Mouse (Mus musculus) thymus, postnatal 4 days (tissue): Measurements from ENCODE around the gene Slc12a8.
"Not testable (repeated sequence)": the region's sequence is repeated elsewhere in the genome, so short reads cannot be mapped to it uniquely, and the experiment has no call there.

Experiments used
- DNase-seq: peaks from one replicate; pipeline ENCODE4 v3.0.0; 2021

Gene Slc12a8

GRCm38 (mm10) chr16:33516807-33517565, at the start of gene Slc12a8:
TSS of gene Slc12a8 (plus strand) at chr16:33517328.
- peak; percentile 26 for DNase-seq

- DNase-seq: no peak
Observed at GRCm38 (mm10) chr16:33467451-33467850, 49.7 kb upstream of the Slc12a8 start.

GRCm38 (mm10) chr16:33469973-33470372, 47.2 kb upstream of the Slc12a8 start:
- no peak for DNase-seq

DNA sequence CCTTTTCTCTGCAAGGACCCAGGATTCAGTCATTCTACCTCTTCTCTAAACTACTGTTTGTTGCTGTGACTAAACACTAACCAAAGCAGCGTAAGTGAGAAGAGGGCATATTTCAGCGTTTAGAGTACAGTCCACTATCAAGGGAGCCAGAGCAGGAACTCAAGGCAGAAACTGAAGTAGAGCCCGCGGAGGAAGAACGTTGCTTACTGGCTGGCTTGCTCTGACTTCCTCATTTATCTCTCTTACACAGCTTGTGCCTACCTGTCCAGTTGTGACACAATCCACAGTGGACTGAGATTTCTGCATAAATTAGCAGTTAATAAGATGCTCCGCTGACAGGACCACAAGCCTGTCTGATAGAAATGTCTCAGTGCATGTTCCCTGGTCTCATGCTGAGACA, 42.7 kb upstream of the Slc12a8 start:
- DNase-seq: no peak

DNA sequence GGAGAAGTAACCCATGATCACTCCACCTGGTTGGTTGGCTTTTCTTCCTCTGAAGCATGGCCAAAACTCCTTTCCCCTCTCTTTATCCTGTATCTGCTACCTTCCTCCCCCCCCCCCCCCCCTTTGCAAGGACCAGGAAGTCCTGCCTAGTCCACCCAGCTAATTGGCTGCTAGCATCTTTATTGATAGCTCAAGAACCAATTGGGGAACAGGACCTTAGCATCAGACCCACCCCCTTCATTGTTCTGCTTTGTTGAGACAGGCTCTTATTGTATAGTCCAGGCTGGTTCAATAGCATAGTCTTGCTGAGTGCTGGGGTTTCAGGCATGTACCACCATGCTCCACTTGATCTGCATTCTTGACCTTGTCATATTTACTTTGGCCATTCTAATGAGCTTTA, 37.2 kb upstream of the Slc12a8 start:
- no peak for DNase-seq

GRCm38 (mm10) chr16:33481148-33481547, 36.0 kb upstream of the Slc12a8 start:
- DNase-seq: peak; percentile 47

GRCm38 (mm10) chr16:33482309-33482708, 34.8 kb upstream of the Slc12a8 start:
- DNase-seq: no peak

- no peak for DNase-seq
Observed at GRCm38 (mm10) chr16:33487709-33488108, 29.4 kb upstream of the Slc12a8 start.

GRCm38 (mm10) chr16:33494374-33494773, 22.8 kb upstream of the Slc12a8 start:
- DNase-seq: no peak

DNA sequence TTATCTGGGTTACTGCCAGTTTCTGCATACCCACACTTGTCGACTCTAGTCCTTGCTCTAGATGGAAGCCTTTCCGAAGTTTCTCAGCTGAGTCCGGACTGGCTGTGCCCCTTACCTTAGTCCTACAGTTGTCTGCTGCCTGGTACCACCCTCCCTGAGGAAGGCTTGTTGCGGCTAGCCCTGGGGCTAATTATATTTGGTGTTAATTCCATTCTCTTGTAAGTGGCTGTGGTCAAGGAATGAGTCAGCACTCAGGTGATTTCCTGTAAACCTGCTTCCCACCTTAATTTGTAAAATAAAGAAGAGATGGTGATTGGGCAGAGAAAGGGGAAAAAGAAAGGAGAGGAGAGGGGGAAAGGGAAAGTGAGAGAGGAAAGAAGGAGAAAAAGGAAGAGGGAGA, 9.0 kb upstream of the Slc12a8 start:
- no peak for DNase-seq

GRCm38 (mm10) chr16:33509231-33509630, 7.9 kb upstream of the Slc12a8 start:
- not testable (repeated sequence) for DNase-seq

DNA sequence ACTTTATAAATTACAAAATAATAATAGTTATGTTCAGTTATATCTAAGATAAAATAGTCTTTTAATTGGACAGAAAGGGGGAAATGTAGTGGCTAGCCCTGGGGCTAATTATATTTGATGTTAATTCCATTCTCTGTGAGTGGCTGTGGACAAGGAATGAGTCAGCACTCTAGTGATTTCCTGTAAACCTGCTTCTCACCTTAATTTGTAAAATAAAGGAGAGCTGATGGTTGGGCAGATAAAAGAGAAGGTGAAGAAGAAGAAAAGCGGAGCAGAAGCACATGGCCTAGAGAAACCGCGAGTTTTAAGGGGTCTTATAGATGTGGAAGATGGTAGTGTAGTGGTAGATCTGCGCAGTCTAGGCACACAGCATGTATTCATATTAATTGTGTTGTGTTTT, 6.3 kb upstream of the Slc12a8 start:
- DNase-seq: not testable (repeated sequence)

DNA sequence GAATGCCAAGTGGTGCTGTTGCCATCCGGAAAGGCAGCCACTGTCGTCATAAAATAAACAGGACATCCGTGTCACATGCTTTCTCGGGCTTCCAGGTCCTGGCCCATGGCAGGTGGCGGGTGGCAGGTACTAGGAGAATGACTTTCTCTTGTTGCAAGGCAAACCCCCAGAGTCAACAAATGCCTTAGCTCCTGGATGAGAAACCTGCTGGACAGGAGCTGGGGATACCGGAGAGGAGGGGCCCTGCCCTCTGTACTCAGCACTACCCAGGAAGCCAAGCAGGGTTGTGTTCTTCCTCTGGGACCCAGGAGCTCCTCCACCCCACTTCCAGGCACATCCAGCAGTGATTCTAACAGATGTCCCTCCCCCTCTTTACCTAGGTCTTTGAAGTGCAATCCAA, 4.6 kb upstream of the Slc12a8 start:
- no peak for DNase-seq

- no peak for DNase-seq
Observed at GRCm38 (mm10) chr16:33517627-33518026, 499 bp downstream of the Slc12a8 start.

- no peak for DNase-seq
Observed at GRCm38 (mm10) chr16:33518236-33518635, 1.1 kb downstream of the Slc12a8 start.

- no peak for DNase-seq
Observed at GRCm38 (mm10) chr16:33519916-33520568, 2.9 kb downstream of the Slc12a8 start.

GRCm38 (mm10) chr16:33522516-33522915, 5.4 kb downstream of the Slc12a8 start:
- no peak for DNase-seq

- no peak for DNase-seq
Observed at GRCm38 (mm10) chr16:33523571-33523970, 6.4 kb downstream of the Slc12a8 start.

DNA sequence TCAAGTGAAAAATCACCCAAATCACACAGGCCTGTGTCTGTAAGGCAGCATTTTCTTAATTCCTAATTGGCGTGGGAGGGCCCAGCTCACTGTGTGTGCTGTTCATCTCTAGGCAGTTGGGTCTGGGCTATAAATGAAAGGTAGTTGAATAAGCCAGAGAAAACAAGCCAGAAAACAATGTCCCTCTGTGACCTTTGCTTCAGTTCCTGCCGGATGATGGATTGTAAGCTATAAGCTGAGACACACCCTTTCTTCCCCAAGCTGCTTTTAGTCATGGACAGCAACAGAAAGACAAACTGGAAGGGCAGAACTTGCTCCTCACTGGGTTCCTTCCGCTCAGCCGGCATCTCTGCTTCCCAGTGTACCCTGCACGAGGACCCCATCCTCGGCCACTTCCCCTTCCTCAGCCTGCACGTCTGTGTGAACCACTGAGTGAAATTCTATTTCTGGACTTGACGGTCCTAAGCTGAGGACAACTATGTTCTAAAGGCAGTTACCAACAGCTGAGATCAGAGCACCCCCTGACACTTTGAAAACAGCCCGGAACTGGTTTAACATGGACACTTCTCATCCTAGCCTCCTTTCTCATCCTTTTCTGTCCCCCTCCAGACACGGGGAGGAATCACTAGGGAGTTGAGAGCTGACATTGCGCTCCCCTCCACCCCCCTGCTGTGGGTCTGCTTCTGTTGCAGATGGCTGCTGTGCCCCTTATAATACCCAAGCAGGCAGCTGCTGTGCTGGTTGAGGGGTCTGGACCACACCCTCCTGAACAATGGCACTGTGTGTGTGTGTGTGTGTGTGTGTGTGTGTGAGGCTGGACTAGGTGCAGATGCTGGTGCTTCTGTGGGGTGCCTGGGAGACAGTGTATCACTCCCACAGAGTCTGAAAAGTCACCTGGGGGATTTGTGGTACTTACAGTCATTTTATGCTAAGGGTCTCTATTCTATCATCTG, 12.7 kb downstream of the Slc12a8 start:
- no peak for DNase-seq

DNA sequence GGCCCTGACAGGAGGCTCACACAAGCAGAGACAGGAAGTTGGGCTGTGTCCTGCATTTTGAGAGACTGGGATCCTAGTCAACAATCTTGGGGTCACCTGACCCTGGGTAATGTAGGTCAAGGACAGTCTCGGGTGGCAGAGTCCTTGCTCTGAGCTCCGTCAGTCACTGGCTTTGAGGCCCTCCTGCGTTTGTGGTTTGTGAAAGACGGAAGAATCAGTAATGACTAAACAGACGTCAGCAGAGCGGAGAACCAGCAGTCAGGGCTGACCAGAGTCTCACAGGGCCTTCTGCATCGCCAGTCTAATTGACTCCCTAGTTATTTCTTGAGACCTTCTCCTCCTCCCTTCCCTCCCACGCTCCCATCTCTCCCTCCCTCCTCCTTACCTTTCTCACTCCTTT, 14.1 kb downstream of the Slc12a8 start:
- no peak for DNase-seq

DNA sequence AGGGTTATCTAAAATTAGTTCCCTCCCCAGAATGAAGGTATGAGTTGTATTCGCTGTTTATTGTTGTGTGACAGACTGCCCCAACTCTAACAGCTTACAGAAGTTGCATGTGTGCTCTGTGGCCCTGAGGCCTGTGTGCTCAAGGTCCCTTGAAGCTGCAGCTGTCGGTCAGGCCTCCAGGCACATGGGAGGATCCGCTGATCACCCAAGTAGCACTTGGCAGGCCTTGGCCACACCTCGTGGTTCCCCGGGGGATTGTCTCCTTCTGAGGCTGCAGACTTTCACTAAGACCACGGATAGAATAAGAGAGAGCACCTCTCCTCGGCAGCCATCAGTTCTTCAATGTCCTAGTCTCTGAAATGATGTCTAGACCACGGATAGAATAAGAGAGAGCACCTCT, 19.3 kb downstream of the Slc12a8 start:
- DNase-seq: no peak

DNA sequence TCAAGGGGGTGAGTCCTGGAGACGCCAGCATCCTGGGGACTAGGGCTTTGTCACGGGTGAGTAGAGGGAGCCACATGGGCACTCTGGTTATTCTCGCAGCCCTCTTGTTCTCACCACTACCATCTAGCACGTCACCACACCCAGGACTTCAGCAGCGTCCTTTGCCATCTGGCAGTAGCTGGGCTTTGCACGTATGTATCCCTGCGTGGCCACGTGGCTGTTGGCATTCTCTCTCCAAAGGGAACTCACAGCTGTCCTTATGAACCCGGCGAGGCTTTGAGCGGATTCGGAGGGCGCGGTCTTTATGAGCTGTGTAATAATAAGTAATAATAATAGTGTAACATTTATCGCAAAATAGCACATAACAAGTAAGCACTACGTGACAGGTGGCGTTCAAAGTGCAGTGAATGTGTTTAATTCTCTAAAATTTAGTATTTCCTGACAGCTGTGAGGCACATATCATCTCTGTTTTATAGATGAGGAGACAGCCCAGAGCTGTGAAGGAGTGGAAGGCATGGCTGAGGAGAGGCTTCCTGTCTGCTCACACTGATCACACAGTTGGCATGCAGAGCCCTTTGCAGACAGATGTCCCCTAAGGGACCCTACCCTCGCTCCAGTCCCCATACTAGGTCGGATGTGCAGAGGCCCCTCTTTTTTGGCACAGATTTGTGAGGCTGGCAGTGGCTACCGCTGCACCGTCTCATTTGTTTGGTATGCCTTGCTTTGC, 20.5 kb downstream of the Slc12a8 start:
- DNase-seq: no peak

DNA sequence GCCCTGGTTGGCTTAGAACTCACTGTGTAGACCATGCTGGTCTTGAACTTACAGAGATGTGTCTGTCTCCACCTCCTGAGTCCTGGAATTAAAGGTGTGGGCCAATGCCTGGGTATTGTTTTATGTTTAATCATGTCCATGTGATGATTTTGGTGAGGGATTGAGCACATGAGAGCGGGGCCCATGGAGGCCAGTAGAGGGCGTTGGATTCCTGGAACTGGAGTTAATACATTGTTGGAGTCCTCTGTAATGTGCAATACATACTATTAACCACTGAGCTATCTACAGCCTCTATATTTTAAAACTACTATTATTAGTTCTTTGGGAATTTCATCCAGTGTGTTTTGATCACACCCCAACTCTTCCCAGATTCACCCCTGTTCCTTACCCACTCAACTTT, 27.2 kb downstream of the Slc12a8 start:
- no peak for DNase-seq
